Mouse (Mus musculus) inflammation-experienced regulatory T-cells, adult 16 weeks (primary cell): ENCODE results near the gene Frs2. TPM values are rescaled to one million over a fixed set of nuclear protein-coding genes. Genes with fewer than 3 reads are reported as not detected.

Source experiments
- polyA plus RNA-seq: library from polyadenylated mRNA; unstranded; fragments of 100-300 nt; shearing (Covaris generic); gene quantifications from one replicate; pipeline ENCODE4 v1.2.1, GENCODE M21; 2017

Gene Frs2
- 33.4 TPM for polyA plus RNA-seq

GRCm38 (mm10) chr10:117148361-117149003 lies at the start of gene Frs2:
Gene Frs2, minus strand, starts transcription at chr10:117148534.

GRCm38 (mm10) chr10:117063254-117064021 lies 84.9 kb downstream of the Frs2 start, which contains the start of gene Cct2:
Gene Cct2, minus strand, starts transcription at chr10:117063814.

DNA sequence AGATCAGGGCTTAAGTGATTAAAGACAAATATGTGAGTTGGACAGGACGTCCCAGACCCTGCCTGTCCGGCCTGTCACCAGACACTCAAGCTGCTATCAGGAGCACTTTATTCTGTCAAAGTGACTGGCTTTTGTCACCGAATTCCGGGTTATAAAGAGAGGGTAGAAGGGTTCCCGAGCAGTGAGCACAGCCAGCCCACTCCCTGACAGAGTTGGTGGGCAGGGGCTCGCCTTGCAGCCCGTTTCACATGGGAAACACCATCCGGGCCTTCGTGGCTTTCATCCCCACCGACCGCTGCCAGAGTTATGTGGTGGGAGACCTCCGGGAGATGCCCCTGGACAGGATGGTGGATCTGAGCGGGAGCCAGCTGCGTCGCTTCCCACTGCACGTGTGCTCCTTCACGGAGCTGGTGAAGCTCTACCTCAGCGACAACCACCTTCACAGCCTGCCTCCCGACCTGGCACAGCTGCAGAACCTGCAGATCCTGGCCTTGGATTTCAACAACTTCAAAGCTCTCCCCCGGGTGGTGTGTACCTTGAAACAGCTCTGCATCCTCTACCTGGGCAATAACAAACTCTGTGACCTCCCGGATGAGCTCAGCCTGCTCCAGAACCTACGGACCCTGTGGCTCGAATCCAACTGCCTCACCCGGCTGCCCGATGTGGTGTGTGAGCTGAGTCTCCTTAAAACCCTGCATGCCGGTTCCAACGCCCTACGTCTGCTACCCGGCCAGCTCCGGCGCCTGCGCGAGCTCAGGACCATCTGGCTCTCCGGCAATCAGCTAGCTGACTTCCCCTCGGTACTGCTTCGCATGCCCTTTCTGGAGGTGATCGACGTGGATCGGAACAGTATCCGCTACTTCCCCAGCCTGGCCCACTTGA lies 102.9 kb downstream of the Frs2 start, which contains the start of gene Lrrc10:
TSS of gene Lrrc10 (plus strand) at position 167 of the 882 bp plus-strand sequence.

Other genes starting within 250 kb of the Frs2 start
- 20.2 TPM for gene Rab3ip, start 197.8 kb downstream of the Frs2 start, polyA plus RNA-seq
- not detected for gene Gm10271, start 175.9 kb downstream of the Frs2 start, polyA plus RNA-seq
- gene Best3, start 162.2 kb downstream of the Frs2 start, polyA plus RNA-seq = not detected
- not detected for gene Lrrc10, start 103.2 kb downstream of the Frs2 start, polyA plus RNA-seq
- gene Cct2, start 84.7 kb downstream of the Frs2 start, polyA plus RNA-seq = 192 TPM
- gene Yeats4, start 76.0 kb upstream of the Frs2 start, polyA plus RNA-seq = 53.9 TPM
- 0.26 TPM for gene 9530003J23Rik, start 90.2 kb upstream of the Frs2 start, polyA plus RNA-seq
- 18.1 TPM for gene Lyz2, start 133.8 kb upstream of the Frs2 start, polyA plus RNA-seq
- gene Lyz1, start 144.3 kb upstream of the Frs2 start, polyA plus RNA-seq = not detected
- gene Cpsf6, start 231.5 kb upstream of the Frs2 start, polyA plus RNA-seq = 157 TPM